Mouse (Mus musculus): ENCODE results near the gene Olfr577. TPM values are rescaled to one million over a fixed set of nuclear protein-coding genes. Genes with fewer than 3 reads are reported as not detected.

Olfr577 gene
- not detected for polyA plus RNA-seq (2017; shearing (Covaris generic))

DNA sequence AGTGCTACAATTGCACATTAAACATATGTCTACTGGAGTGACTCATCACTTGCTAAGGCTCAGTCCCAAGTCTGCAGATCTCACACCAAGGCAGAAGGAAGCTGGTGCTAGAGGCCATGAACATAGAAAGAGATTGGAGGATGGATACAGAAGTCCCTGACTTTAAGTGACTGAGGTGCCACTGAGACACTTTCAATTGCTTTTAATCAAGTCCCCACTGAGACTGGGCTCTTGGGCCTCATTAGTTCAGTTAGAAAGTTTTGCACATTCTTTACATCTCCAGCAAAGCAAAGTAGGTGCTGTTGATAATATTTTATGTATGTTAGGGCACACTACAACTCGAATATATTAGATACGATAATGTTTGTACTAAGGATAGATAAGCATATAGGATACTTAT lies at the start of gene Olfr577:
TSS of gene Olfr577 (minus strand) at position 101 of the 400 bp plus-strand sequence.

GRCm38 (mm10) chr7:102989224-102989623 lies 13.5 kb upstream of the Olfr577 start, which contains the start of gene Olfr578:
Gene Olfr578, minus strand, starts transcription at chr7:102989324.

DNA sequence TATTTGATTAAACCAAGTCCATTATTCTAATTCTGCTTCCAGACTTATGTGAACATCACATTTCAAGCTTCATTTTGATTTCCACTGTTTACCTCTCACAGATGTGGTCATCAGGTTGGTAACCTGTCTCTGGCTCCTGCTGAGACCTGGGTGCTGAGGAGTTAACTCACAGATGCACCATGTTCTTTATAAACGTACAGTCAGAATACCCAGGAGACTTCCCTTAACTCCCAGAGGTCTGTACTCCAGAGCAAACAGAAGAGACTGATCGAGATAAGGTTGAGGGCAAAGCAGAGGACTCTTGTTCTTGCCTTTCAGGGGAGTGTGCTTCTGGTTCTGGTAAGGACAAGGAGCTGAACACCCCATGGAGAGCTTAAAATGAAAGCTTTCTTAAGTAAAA lies 13.4 kb downstream of the Olfr577 start, which contains the start of gene Olfr576:
TSS of gene Olfr576 (plus strand) at position 301 of the 400 bp plus-strand sequence.

GRCm38 (mm10) chr7:102958593-102958992 lies 17.1 kb downstream of the Olfr577 start, which contains the start of gene Olfr575:
Gene Olfr575, minus strand, starts transcription at chr7:102958775.

DNA sequence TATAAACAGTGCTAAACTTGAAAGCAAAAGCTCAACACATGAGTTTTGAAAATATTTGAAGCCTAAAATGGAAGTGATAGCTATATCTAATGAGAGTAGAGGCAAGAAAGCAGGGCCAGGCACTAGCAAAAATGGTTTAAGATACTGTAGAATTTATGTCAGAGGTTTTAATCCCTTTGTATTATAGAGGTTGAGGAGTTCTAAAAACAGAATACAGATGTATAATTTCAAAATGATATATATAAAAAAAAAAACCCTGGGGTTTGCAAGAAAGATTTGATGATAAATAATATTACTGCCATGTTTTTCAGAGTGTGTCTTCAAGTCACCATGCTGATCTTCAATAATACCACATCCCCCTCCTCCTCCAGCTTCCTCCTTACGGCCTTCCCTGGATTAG lies 27.6 kb downstream of the Olfr577 start, which contains the start of gene Olfr574:
TSS of gene Olfr574 (plus strand) at position 301 of the 400 bp plus-strand sequence.

DNA sequence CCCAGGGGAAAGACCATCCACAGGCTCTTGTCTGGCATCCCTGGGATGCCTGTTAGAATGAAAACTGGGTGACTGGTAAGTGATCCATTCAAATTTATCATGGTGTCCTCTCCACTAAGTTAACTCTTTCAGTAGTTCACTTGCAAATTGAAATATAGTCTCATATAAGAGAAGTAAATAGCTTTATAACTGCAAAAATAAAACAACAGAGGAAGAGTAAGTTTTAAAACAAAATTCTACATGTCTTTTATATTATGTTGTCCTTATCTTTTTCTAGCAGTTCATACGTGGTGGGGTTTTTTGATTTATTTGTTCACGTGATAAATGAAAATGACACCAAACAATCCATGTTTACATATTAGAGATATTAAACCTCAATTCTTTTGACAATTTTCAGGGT lies 33.3 kb downstream of the Olfr577 start, which contains the start of gene Olfr573-ps1:
TSS of gene Olfr573-ps1 (minus strand) at position 101 of the 400 bp plus-strand sequence.

DNA sequence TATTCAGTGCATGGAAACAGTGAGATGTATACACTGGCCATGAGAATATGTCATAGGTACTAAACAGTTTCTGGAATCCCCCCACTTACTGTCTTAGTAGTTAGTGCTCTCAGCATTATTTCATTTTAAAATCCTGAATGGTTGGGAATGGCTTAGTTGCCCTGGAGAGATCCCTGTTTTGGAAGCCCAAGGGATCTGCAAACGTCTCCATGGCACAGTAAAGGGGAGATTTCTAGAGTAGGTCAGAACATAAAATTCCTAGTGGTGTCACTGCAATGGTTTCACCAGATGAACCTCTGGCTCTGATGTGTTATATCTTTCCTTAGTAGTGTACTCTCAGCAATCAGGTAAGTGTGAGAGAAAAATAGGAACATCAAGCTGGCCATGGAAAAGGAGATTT lies 51.6 kb downstream of the Olfr577 start, which contains the start of gene Olfr572:
TSS of gene Olfr572 (plus strand) at position 301 of the 400 bp plus-strand sequence.

Other genes starting within 250 kb of the Olfr577 start
- not detected for gene Olfr559, start 248.5 kb downstream of the Olfr577 start, polyA plus RNA-seq (2017; shearing (Covaris generic))
- not detected for gene Olfr560, start 216.6 kb downstream of the Olfr577 start, polyA plus RNA-seq (2017; shearing (Covaris generic))
- gene Olfr78, start 216.5 kb downstream of the Olfr577 start, polyA plus RNA-seq (2017; shearing (Covaris generic)): not detected
- gene Olfr561, start 204.7 kb downstream of the Olfr577 start, polyA plus RNA-seq (2017; shearing (Covaris generic)): not detected
- not detected for gene Olfr564, start 172.5 kb downstream of the Olfr577 start, polyA plus RNA-seq (2017; shearing (Covaris generic))
- not detected for gene Olfr566, start 117.2 kb downstream of the Olfr577 start, polyA plus RNA-seq (2017; shearing (Covaris generic))
- gene Olfr568, start 98.8 kb downstream of the Olfr577 start, polyA plus RNA-seq (2017; shearing (Covaris generic)): not detected
- not detected for gene Olfr569, start 85.1 kb downstream of the Olfr577 start, polyA plus RNA-seq (2017; shearing (Covaris generic))
- gene Olfr570, start 81.4 kb downstream of the Olfr577 start, polyA plus RNA-seq (2017; shearing (Covaris generic)): not detected
- gene Olfr571, start 58.4 kb downstream of the Olfr577 start, polyA plus RNA-seq (2017; shearing (Covaris generic)): not detected
- gene Olfr572, start 51.5 kb downstream of the Olfr577 start, polyA plus RNA-seq (2017; shearing (Covaris generic)): not detected
- not detected for gene Olfr573-ps1, start 33.4 kb downstream of the Olfr577 start, polyA plus RNA-seq (2017; shearing (Covaris generic))
- not detected for gene Olfr574, start 27.5 kb downstream of the Olfr577 start, polyA plus RNA-seq (2017; shearing (Covaris generic))
- gene Olfr575, start 17.2 kb downstream of the Olfr577 start, polyA plus RNA-seq (2017; shearing (Covaris generic)): not detected
- gene Olfr576, start 13.3 kb downstream of the Olfr577 start, polyA plus RNA-seq (2017; shearing (Covaris generic)): not detected
- gene Olfr578, start 13.4 kb upstream of the Olfr577 start, polyA plus RNA-seq (2017; shearing (Covaris generic)): not detected
- not detected for gene Olfr582, start 62.1 kb upstream of the Olfr577 start, polyA plus RNA-seq (2017; shearing (Covaris generic))
- gene Olfr583, start 75.4 kb upstream of the Olfr577 start, polyA plus RNA-seq (2017; shearing (Covaris generic)): not detected
- not detected for gene Olfr584, start 105.9 kb upstream of the Olfr577 start, polyA plus RNA-seq (2017; shearing (Covaris generic))
- gene Olfr585, start 121.8 kb upstream of the Olfr577 start, polyA plus RNA-seq (2017; shearing (Covaris generic)): not detected
- gene Olfr586, start 149.7 kb upstream of the Olfr577 start, polyA plus RNA-seq (2017; shearing (Covaris generic)): not detected
- gene Olfr588-ps1, start 164.9 kb upstream of the Olfr577 start, polyA plus RNA-seq (2017; shearing (Covaris generic)): not detected
- gene Olfr589, start 180.4 kb upstream of the Olfr577 start, polyA plus RNA-seq (2017; shearing (Covaris generic)): not detected
- gene Olfr591, start 202.4 kb upstream of the Olfr577 start, polyA plus RNA-seq (2017; shearing (Covaris generic)): not detected
- 0.11 TPM for gene Olfr592, start 208.9 kb upstream of the Olfr577 start, polyA plus RNA-seq (2017; shearing (Covaris generic))
- gene Olfr593, start 235.9 kb upstream of the Olfr577 start, polyA plus RNA-seq (2017; shearing (Covaris generic)): not detected
- gene Olfr594, start 241.1 kb upstream of the Olfr577 start, polyA plus RNA-seq (2017; shearing (Covaris generic)): not detected

Data from inflammation-experienced regulatory T-cells, adult 16 weeks (primary cell).